10 mouse cellular contexts compared by ENCODE assay signal in the genomic region with DNA sequence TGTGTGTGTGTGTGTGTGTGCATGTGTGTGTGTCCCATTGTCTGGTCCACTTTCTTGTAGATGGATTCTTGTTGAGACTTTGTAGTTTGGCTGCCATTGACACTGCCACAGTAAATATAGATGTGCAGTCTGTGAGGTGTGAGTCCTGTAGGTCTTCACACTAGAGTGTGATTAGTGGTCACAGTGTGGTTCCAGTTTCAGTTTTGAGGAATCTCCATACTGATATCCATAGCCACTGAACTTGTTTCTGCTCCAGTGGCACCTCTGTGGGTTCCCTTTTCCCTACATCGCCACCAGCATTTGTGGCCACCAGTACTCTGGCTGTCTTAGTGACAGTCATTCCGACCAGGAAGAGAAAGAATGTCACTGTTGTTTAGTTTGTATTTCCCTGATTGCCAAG.
"Had no signal": no experiment of that assay in that cellular context is flagged by ENCODE, and none has a peak within 500 bp of the region (broad histone marks: within the 10 kb centered on the region; RNA-seq: fewer than 3 reads in every experiment).

No protein-coding gene starts in this region.

- H3K4me1 ChIP-seq: lung, embryonic 15.5 days; midbrain, embryonic 13.5 days; midbrain, embryonic 15.5 days had no signal

- H3K36me3 ChIP-seq: lung, embryonic 15.5 days had no signal

- H3K9me3 ChIP-seq: lung, embryonic 15.5 days; megakaryocyte, embryonic 14.5 days; midbrain, embryonic 13.5 days; midbrain, embryonic 15.5 days; neural tube, embryonic 13.5 days; neural tube, embryonic 15.5 days had no signal

- H3K4me2 ChIP-seq: lung, embryonic 15.5 days; midbrain, embryonic 11.5 days; midbrain, embryonic 13.5 days; midbrain, embryonic 15.5 days; neural tube, embryonic 13.5 days; neural tube, embryonic 15.5 days had no signal

- ATAC-seq: liver, postnatal 0 days; lung, postnatal 0 days; midbrain, embryonic 13.5 days; midbrain, embryonic 15.5 days had no signal

- H3K27me3 ChIP-seq: lung, embryonic 15.5 days; megakaryocyte, embryonic 14.5 days; midbrain, embryonic 13.5 days; midbrain, embryonic 15.5 days; neural tube, embryonic 13.5 days; neural tube, embryonic 15.5 days had no signal

- H3K4me3 ChIP-seq: lung, embryonic 15.5 days; megakaryocyte, embryonic 14.5 days; midbrain, embryonic 13.5 days; midbrain, embryonic 15.5 days; neural tube, embryonic 13.5 days; neural tube, embryonic 15.5 days had no signal

- H3K27ac ChIP-seq: lung, embryonic 15.5 days; macrophage; midbrain, embryonic 13.5 days; midbrain, embryonic 15.5 days; neural tube, embryonic 13.5 days; neural tube, embryonic 15.5 days had no signal
